Mouse (Mus musculus) small intestine, adult 2 months (tissue): Measurements from ENCODE around the gene Thrap3.
A peak's percentile ranks its signal among the peaks of the same experiment; 100 is the strongest.

Experiments used
- CTCF ChIP-seq: fragments of 200-500 bp; IDR thresholded peaks from 2 replicates; pipeline ENCODE4 v1.5.1; 2012; ENCODE audit warnings: low read depth, mild to moderate bottlenecking, control low read depth, inconsistent platforms, low read length, moderate library complexity, mixed read lengths; ENCODE audit not compliant: insufficient replicate concordance, insufficient read length; ENCODE audit errors: extremely low read depth
- POLR2A ChIP-seq: fragments of 200-500 bp; IDR thresholded peaks from 2 replicates; pipeline ENCODE4 v1.6.1; 2012; ENCODE audit warnings: low read depth, mild to moderate bottlenecking, control low read depth, inconsistent platforms, low read length, moderate library complexity

DNA sequence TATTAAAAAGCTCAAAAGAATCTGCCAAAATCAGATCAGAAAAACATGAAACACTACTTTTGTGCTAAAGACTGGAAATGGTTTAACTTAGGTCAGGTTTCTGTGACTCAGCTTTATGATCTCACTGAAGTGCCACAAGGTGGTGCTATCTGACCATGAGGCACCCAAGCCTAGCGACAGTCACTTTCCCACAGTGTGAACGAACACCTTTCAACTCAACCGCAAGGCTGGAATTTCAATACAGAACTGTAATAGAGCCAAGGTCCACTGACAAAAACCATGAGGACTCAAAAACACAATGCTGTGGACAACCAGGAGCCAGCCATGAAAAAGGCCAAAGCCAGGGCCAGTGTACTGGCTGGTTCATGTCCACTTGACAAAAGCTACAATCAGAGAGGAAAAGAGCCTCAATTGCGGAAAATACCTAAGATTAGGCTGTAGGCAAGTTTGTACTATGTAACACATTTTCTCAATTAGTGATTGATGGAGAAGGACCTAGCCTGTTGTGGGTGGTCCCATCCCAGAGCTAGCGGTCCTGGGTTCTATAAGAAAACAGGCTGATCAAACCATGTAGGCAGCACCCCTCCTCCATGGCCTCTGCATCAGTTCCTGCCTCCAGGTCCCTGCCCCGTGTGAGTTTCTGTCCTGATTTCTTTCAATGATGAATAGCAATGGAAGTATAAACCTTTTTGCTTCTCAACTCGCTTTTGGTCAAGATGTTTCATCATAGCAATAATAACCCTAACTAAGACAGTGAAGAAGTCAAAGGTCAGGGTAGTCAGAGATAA, 21.2 kb downstream of the Thrap3 start:
- TF ChIP-seq CTCF (peak; percentile 77; the same call in 1 of the 2 replicates), POLR2A (no peak)
